Mouse (Mus musculus): ENCODE data around the gene Zbtb22.
"Not testable (repeated sequence)": the region's sequence is repeated elsewhere in the genome, so short reads cannot be mapped to it uniquely, and the experiment has no call there.

The Zbtb22 gene

GRCm38 (mm10) chr17:33915671-33916250, at the start of gene Zbtb22, which contains the start of gene Tapbp:
Gene Zbtb22, plus strand, starts transcription at chr17:33915904.
Gene Tapbp, plus strand, starts transcription at chr17:33915899.
- DNase-seq (ENCODE audit: low spot score), result peak; percentile 97

- not testable (repeated sequence) for DNase-seq (ENCODE audit: low spot score)
Measured at GRCm38 (mm10) chr17:33873537-33873936, 42.2 kb upstream of the Zbtb22 start, which contains the start of gene Gm7029. Gene Gm7029, plus strand, starts transcription at chr17:33873837.

- DNase-seq (ENCODE audit: low spot score), result no peak
Measured at GRCm38 (mm10) chr17:33874411-33874810, 41.3 kb upstream of the Zbtb22 start.

- DNase-seq (ENCODE audit: low spot score), result not testable (repeated sequence)
Measured at GRCm38 (mm10) chr17:33875797-33876196, 39.9 kb upstream of the Zbtb22 start.

GRCm38 (mm10) chr17:33884320-33884719, 31.4 kb upstream of the Zbtb22 start:
- not testable (repeated sequence) for DNase-seq (ENCODE audit: low spot score)

- not testable (repeated sequence) for DNase-seq (ENCODE audit: low spot score)
Measured at GRCm38 (mm10) chr17:33887802-33888201, 27.9 kb upstream of the Zbtb22 start.

- not testable (repeated sequence) for DNase-seq (ENCODE audit: low spot score)
Measured at GRCm38 (mm10) chr17:33888230-33888629, 27.5 kb upstream of the Zbtb22 start.

- DNase-seq (ENCODE audit: low spot score), result not testable (repeated sequence)
Measured at GRCm38 (mm10) chr17:33889941-33890532, 25.7 kb upstream of the Zbtb22 start.

GRCm38 (mm10) chr17:33890533-33891059, 25.1 kb upstream of the Zbtb22 start, which contains the start of gene Kifc1:
Gene Kifc1, minus strand, starts transcription at chr17:33890661.
- peak; percentile 99 for DNase-seq (ENCODE audit: low spot score)

GRCm38 (mm10) chr17:33891357-33891756, 24.3 kb upstream of the Zbtb22 start:
- no peak for DNase-seq (ENCODE audit: low spot score)

- DNase-seq (ENCODE audit: low spot score), result not testable (repeated sequence)
Measured at GRCm38 (mm10) chr17:33891892-33892291, 23.8 kb upstream of the Zbtb22 start.

GRCm38 (mm10) chr17:33892429-33892828, 23.3 kb upstream of the Zbtb22 start:
- DNase-seq (ENCODE audit: low spot score), result no peak

- not testable (repeated sequence) for DNase-seq (ENCODE audit: low spot score)
Measured at GRCm38 (mm10) chr17:33893011-33893410, 22.7 kb upstream of the Zbtb22 start.

GRCm38 (mm10) chr17:33897114-33897794, 18.4 kb upstream of the Zbtb22 start:
- peak; percentile 83 for DNase-seq (ENCODE audit: low spot score)

GRCm38 (mm10) chr17:33898193-33898592, 17.5 kb upstream of the Zbtb22 start:
- not testable (repeated sequence) for DNase-seq (ENCODE audit: low spot score)

- DNase-seq (ENCODE audit: low spot score), result no peak
Measured at GRCm38 (mm10) chr17:33899642-33900041, 16.1 kb upstream of the Zbtb22 start.

- no peak for DNase-seq (ENCODE audit: low spot score)
Measured at GRCm38 (mm10) chr17:33900281-33900988, 15.3 kb upstream of the Zbtb22 start.

- no peak for DNase-seq (ENCODE audit: low spot score)
Measured at GRCm38 (mm10) chr17:33900989-33901314, 14.8 kb upstream of the Zbtb22 start.

- no peak for DNase-seq (ENCODE audit: low spot score)
Measured at GRCm38 (mm10) chr17:33901653-33902052, 14.1 kb upstream of the Zbtb22 start.

- DNase-seq (ENCODE audit: low spot score), result no peak
Measured at GRCm38 (mm10) chr17:33902079-33902478, 13.6 kb upstream of the Zbtb22 start.

GRCm38 (mm10) chr17:33902491-33902890, 13.2 kb upstream of the Zbtb22 start:
- DNase-seq (ENCODE audit: low spot score), result peak; percentile 35
